Mouse (Mus musculus): ENCODE results near the gene Slc6a16. TPM values are rescaled to one million over a fixed set of nuclear protein-coding genes. Genes with fewer than 3 reads are reported as not detected.
A peak's percentile ranks its signal among the peaks of the same experiment; 100 is the strongest.

Slc6a16 gene
- polyA plus RNA-seq, 1 experiment from 2014 or later: 0.46 TPM

DNA sequence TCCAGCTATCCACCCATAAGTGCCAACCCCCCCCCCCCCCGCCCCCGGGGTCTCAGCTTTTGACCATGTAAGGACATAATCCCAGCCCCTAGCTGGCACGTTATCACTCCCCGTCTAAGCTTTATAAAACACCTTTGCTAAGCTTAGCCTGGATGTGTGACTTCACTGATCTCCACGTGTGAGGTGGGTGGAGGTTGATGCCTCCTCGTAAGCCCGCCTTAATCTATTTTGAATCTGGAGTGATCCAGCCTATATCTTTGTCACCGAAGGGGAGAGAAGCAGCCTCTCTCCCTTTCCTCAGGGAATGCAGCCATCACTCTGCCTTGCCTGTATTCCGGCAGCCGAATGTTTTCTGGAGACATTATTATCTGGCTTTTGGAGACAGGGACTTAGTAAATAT lies 38.2 kb upstream of the Slc6a16 start:
- ATAC-seq: no peak
- Histone ChIP-seq H3K36me3 (replicated peaks; ENCODE audit: insufficient read depth, low read length) (no peaks in the 10 kb centered on the region), H3K9ac (replicated peaks) (no peak overlapping the region), H3K27ac (ENCODE audit: low read depth) (no peak overlapping the region), H3K27me3 (ENCODE audit: insufficient read depth, low read length) (0 out of 2 replicates have a peak, but pooled peaks cover 5% of the 10 kb centered on the region), H3K4me3 (ENCODE audit: low read depth, low read length) (no peak overlapping the region), H3K4me1 (ENCODE audit: insufficient read depth) (peaks cover 7% of the 10 kb centered on the region; the same call in 1 of the 2 replicates), H3K9me3 (ENCODE audit: low read length) (no peaks in the 10 kb centered on the region), H3K4me2 (ENCODE audit: low read depth, low read length) (no peak overlapping the region)
- no peak for DNase-seq
- no peak for TF ChIP-seq EP300 (IDR thresholded peaks at IDR 0.05; ENCODE audit: low read depth)
- no peak for TF ChIP-seq CTCF (IDR thresholded peaks at IDR 0.05; ENCODE audit: low read depth)
- WGBS (ENCODE audit: insufficient replicate concordance): 51% methylated on average over 10 of the region's 10 CpGs

- WGBS (ENCODE audit: insufficient replicate concordance): 7% methylated on average over 44 of the region's 44 CpGs
Measured at GRCm38 (mm10) chr7:45204380-45205143, 36.3 kb upstream of the Slc6a16 start, which contains the start of gene Ccdc155. Ccdc155 (minus strand) TSS chr7:45204892.

GRCm38 (mm10) chr7:45208260-45208659 lies 32.6 kb upstream of the Slc6a16 start:
- Histone ChIP-seq H3K36me3 (replicated peaks; ENCODE audit: insufficient read depth, low read length) (no peaks in the 10 kb centered on the region), H3K4me1 (ENCODE audit: insufficient read depth) (peaks cover 20% of the 10 kb centered on the region), H3K27ac (ENCODE audit: low read depth) (no peak overlapping the region), H3K27me3 (ENCODE audit: insufficient read depth, low read length) (peaks cover 9% of the 10 kb centered on the region), H3K9me3 (ENCODE audit: low read length) (no peaks in the 10 kb centered on the region), H3K9ac (replicated peaks) (no peak overlapping the region), H3K4me3 (ENCODE audit: low read depth, low read length) (no peak overlapping the region), H3K4me2 (ENCODE audit: low read depth, low read length) (no peak overlapping the region)
- WGBS (ENCODE audit: insufficient replicate concordance): 69% methylated on average over 6 of the region's 6 CpGs
- ATAC-seq (no peak), DNase-seq (no peak)
- peak; percentile 30 for TF ChIP-seq CTCF (IDR thresholded peaks at IDR 0.05; ENCODE audit: low read depth)
- no peak for TF ChIP-seq EP300 (IDR thresholded peaks at IDR 0.05; ENCODE audit: low read depth)

More at GRCm38 (mm10) chr7:45204380-45205143, 36.3 kb upstream of the Slc6a16 start, which contains the start of gene Ccdc155:
- Histone ChIP-seq H3K4me2 (ENCODE audit: low read depth, low read length) (peak within 1 kb of the TSS; percentile 66), H3K9me3 (ENCODE audit: low read length) (no peaks in the 10 kb centered on the region), H3K4me1 (ENCODE audit: insufficient read depth) (peaks cover 7% of the 10 kb centered on the region; the same call in 1 of the 2 replicates), H3K4me3 (ENCODE audit: low read depth, low read length) (peak within 1 kb of the TSS; percentile 34), H3K9ac (replicated peaks) (no peak within 1 kb of the TSS), H3K36me3 (replicated peaks; ENCODE audit: insufficient read depth, low read length) (no peaks in the 10 kb centered on the region), H3K27me3 (ENCODE audit: insufficient read depth, low read length) (no peaks in the 10 kb centered on the region), H3K27ac (ENCODE audit: low read depth) (no peak within 1 kb of the TSS)
- TF ChIP-seq EP300 (IDR thresholded peaks at IDR 0.05; ENCODE audit: low read depth) (no peak), CTCF (IDR thresholded peaks at IDR 0.05; ENCODE audit: low read depth) (0 out of 2 replicates have a peak, but pooled peaks have one; percentile 3)
- peak; percentile 85 for DNase-seq
- ATAC-seq: peak; percentile 87

DNA sequence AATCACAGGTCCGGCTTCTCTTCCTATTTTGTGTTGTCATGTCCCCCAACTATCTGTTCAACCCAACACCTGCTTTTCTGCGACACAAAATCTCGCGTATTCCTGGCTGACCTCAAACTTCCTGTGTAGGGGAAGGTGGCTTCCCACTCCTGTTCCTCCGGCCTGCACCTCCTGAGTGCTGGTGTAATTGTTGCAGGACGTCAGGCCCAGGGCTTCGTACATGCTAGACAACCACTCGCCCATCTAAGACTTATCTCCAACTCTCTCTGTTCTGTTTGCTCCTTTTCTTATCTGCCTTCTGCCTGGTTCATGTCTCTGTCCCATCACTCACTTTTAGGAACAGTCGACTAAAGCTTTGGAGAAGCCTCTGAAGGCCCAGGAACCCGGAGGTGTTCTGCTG lies 29.8 kb upstream of the Slc6a16 start:
- ATAC-seq (no peak), DNase-seq (no peak)
- H3K27me3 ChIP-seq (ENCODE audit: insufficient read depth, low read length): peaks cover 11% of the 10 kb centered on the region
- 27% methylated on average over 10 of the region's 10 CpGs for WGBS (ENCODE audit: insufficient replicate concordance)
- H3K27ac ChIP-seq (ENCODE audit: low read depth): no peak overlapping the region
- H3K4me1 ChIP-seq (ENCODE audit: insufficient read depth): peaks cover 22% of the 10 kb centered on the region; the same call in 1 of the 2 replicates
- no peaks in the 10 kb centered on the region for H3K9me3 ChIP-seq (ENCODE audit: low read length)
- TF ChIP-seq EP300 (IDR thresholded peaks at IDR 0.05; ENCODE audit: low read depth) (no peak), CTCF (IDR thresholded peaks at IDR 0.05; ENCODE audit: low read depth) (no peak)
- H3K36me3 ChIP-seq (replicated peaks; ENCODE audit: insufficient read depth, low read length): no peaks in the 10 kb centered on the region
- H3K4me3 ChIP-seq (ENCODE audit: low read depth, low read length): no peak overlapping the region
- no peak overlapping the region for H3K9ac ChIP-seq (replicated peaks)
- peak overlapping the region; percentile 56 for H3K4me2 ChIP-seq (ENCODE audit: low read depth, low read length)

DNA sequence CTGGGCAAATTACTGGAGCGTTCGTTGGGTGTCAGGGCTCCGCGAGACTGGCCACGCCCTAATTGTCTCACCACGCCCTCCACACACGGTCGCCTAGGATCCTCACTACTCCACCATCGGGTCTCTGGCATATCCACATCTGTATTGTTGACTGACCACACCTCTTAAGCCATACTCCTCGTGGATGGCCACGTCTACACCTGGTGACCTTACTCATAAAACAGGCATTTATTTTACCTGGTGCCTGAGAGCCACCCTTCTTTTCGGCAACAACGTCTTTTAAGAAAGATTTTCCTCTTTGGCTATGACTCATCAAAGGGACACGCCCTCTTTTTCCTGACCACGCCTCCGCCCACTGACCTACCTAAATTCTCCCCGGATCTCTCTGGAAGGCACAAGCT lies 29.0 kb upstream of the Slc6a16 start, which contains the start of gene Dkkl1:
TSS of gene Dkkl1 (minus strand) at position 297 of the 401 bp plus-strand sequence.
- Histone ChIP-seq H3K36me3 (replicated peaks; ENCODE audit: insufficient read depth, low read length) (no peaks in the 10 kb centered on the region), H3K9me3 (ENCODE audit: low read length) (no peaks in the 10 kb centered on the region), H3K4me3 (ENCODE audit: low read depth, low read length) (peak within 1 kb of the TSS; percentile 25; the same call in 1 of the 2 replicates), H3K4me2 (ENCODE audit: low read depth, low read length) (peak within 1 kb of the TSS; percentile 56), H3K27ac (ENCODE audit: low read depth) (no peak within 1 kb of the TSS), H3K4me1 (ENCODE audit: insufficient read depth) (peaks cover 28% of the 10 kb centered on the region), H3K27me3 (ENCODE audit: insufficient read depth, low read length) (peaks cover 12% of the 10 kb centered on the region), H3K9ac (replicated peaks) (no peak within 1 kb of the TSS)
- no peak for TF ChIP-seq CTCF (IDR thresholded peaks at IDR 0.05; ENCODE audit: low read depth)
- TF ChIP-seq EP300 (IDR thresholded peaks at IDR 0.05; ENCODE audit: low read depth): no peak
- ATAC-seq: peak; percentile 18; the same call in 1 of the 2 replicates
- DNase-seq: peak; percentile 59
- 5% methylated on average over 17 of the region's 17 CpGs for WGBS (ENCODE audit: insufficient replicate concordance)

- Histone ChIP-seq H3K4me3 (ENCODE audit: low read depth, low read length) (no peak overlapping the region), H3K27ac (ENCODE audit: low read depth) (no peak overlapping the region), H3K27me3 (ENCODE audit: insufficient read depth, low read length) (peaks cover 12% of the 10 kb centered on the region), H3K9ac (replicated peaks) (no peak overlapping the region), H3K9me3 (ENCODE audit: low read length) (no peaks in the 10 kb centered on the region), H3K4me2 (ENCODE audit: low read depth, low read length) (peak overlapping the region; percentile 56; the same call in 1 of the 2 replicates), H3K4me1 (ENCODE audit: insufficient read depth) (peaks cover 32% of the 10 kb centered on the region), H3K36me3 (replicated peaks; ENCODE audit: insufficient read depth, low read length) (no peaks in the 10 kb centered on the region)
- no peak for TF ChIP-seq CTCF (IDR thresholded peaks at IDR 0.05; ENCODE audit: low read depth)
- TF ChIP-seq EP300 (IDR thresholded peaks at IDR 0.05; ENCODE audit: low read depth): no peak
- DNase-seq: no peak
- no peak for ATAC-seq
- 74% methylated on average over 7 of the region's 7 CpGs for WGBS (ENCODE audit: insufficient replicate concordance)
Measured at GRCm38 (mm10) chr7:45212356-45212755, 28.5 kb upstream of the Slc6a16 start.
